Comparison of ENCODE assay signal across 8 mouse cellular contexts in the genomic region with DNA sequence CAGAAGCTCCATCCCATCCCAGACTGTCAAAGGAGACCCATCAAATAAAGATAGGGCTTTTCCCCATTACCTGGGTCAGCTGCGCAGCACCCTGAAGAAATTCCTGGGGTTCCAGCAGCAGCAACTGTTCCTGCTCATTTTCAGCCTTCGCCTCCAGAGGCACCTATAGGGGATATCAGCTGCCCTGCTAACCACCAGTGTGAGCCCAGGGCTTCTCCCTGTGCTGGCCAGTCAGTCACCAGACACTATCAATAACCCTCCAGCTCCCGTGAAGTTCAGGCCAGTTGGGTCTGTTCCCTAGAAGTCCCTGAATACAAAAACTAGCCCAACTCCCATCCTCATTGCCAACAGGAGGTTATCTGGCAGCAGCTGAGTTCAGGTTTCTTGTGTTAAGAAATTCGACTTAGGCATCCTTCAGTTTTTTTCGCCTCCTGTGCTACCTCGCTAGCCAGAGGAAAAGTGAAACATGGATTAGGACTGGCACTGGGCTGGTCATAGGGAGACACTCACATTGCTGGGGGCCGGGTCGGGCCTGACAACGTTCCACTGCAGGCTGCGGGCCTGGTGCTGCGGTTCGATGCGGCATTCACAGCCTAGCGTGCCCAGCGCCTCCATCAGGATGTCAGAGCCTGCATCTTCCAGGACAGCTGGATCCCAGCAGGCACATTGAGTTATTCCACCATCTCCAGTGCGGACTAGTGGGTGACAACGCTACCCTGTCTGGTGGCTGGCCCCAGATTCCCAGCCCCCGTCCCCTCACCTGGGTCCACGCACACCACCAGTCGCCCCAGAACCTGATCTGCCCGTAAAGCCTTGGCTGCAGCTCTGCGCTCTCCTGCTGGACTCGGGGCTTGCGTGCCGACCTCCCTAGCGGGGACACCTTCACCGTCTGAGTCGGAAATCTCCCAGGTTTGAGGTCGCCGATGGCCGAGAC. TPM values are rescaled to one million over a fixed set of nuclear protein-coding genes. Genes with fewer than 3 reads are reported as not detected.
DNase-seq lines count a peak whose midpoint lies in the region; ATAC-seq and TF ChIP-seq lines count a peak whose summit lies in the region.

No protein-coding gene starts in this region.

- H3K9ac ChIP-seq in heart, embryonic 12.5 days: peak overlapping the region; percentile 94
- peak overlapping the region; percentile 86 for H3K9ac ChIP-seq in limb, embryonic 14.5 days (ENCODE audit: low read depth, low read length, severe bottlenecking)

- H3K4me1 ChIP-seq in heart, embryonic 12.5 days (replicated peaks): peaks cover 43% of the 10 kb centered on the region
- peaks cover 80% of the 10 kb centered on the region for H3K4me1 ChIP-seq in E14TG2a.4 (replicated peaks; ENCODE audit: low read depth, low read length)
- peaks cover 22% of the 10 kb centered on the region for H3K4me1 ChIP-seq in limb, embryonic 14.5 days (ENCODE audit: control insufficient read depth, insufficient read depth, low read length)
- H3K4me1 ChIP-seq in small intestine, adult 2 months (ENCODE audit: control insufficient read depth, insufficient read depth, insufficient read length, low read length): peaks cover 11% of the 10 kb centered on the region

- 10% methylated on average over 31 of the region's 31 CpGs for WGBS in heart, embryonic 12.5 days
- 12% methylated on average over 31 of the region's 31 CpGs for WGBS in limb, embryonic 14.5 days
- WGBS in small intestine, adult 2 months: 8% methylated on average over 31 of the region's 31 CpGs

- peak overlapping the region; percentile 69 for H3K4me3 ChIP-seq in heart, embryonic 12.5 days
- peak overlapping the region; percentile 94 for H3K4me3 ChIP-seq in E14TG2a.4 (replicated peaks; ENCODE audit: low read length)
- peak overlapping the region; percentile 70 for H3K4me3 ChIP-seq in limb, embryonic 14.5 days (replicated peaks; ENCODE audit: low read length)
- H3K4me3 ChIP-seq in small intestine, adult 2 months (ENCODE audit: low read depth, low read length): peak overlapping the region; percentile 72

- DNase-seq in heart, postnatal 4 days: no peak
- DNase-seq in limb, embryonic 14.5 days (ENCODE audit: low spot score): no peak
- no peak for DNase-seq in gastrocnemius, adult 8-10 months (ENCODE audit: low spot score in 2 of 2)
- no peak for DNase-seq in ovary, adult 18-20 months (ENCODE audit: low spot score)

- no peaks in the 10 kb centered on the region for H3K9me3 ChIP-seq in heart, embryonic 12.5 days (replicated peaks)
- H3K9me3 ChIP-seq in E14TG2a.4 (ENCODE audit: low read length): no peaks in the 10 kb centered on the region
- H3K9me3 ChIP-seq in limb, embryonic 14.5 days (ENCODE audit: control insufficient read depth, low read length): no peaks in the 10 kb centered on the region

- peaks cover 71% of the 10 kb centered on the region for H3K36me3 ChIP-seq in heart, embryonic 12.5 days
- peaks cover 82% of the 10 kb centered on the region for H3K36me3 ChIP-seq in E14TG2a.4 (ENCODE audit: insufficient read depth, low read length)
- H3K36me3 ChIP-seq in limb, embryonic 14.5 days (ENCODE audit: control insufficient read depth, insufficient read depth, low read length): peaks cover 71% of the 10 kb centered on the region
- peaks cover 40% of the 10 kb centered on the region for H3K36me3 ChIP-seq in small intestine, adult 2 months (ENCODE audit: control insufficient read depth, insufficient read depth, low read length)

- peak; percentile 14; the same call in 1 of the 2 replicates for ATAC-seq in heart, embryonic 12.5 days (ENCODE audit: insufficient number of reproducible peaks, low FRiP score)
- peak; percentile 29 for ATAC-seq in erythroblast, adult 5-6 weeks (replicated peaks; ENCODE audit: low FRiP score, poor library complexity, severe bottlenecking)
- no peak for ATAC-seq in limb, embryonic 14.5 days (ENCODE audit: low FRiP score, low read depth)

- peak overlapping the region; percentile 96 for H3K4me2 ChIP-seq in heart, embryonic 12.5 days
- peak overlapping the region; percentile 98 for H3K4me2 ChIP-seq in limb, embryonic 14.5 days (replicated peaks; ENCODE audit: low read depth, low read length, severe bottlenecking)

- H3K27ac ChIP-seq in heart, embryonic 12.5 days (ENCODE audit: poor library complexity, severe bottlenecking): peak overlapping the region; percentile 84
- peak overlapping the region; percentile 68 for H3K27ac ChIP-seq in limb, embryonic 14.5 days (replicated peaks; ENCODE audit: low read depth, low read length)
- peak overlapping the region; percentile 43 for H3K27ac ChIP-seq in small intestine, adult 2 months (ENCODE audit: insufficient read depth, low read depth, low read length)

- no peak for TF ChIP-seq POLR2A in limb, embryonic 14.5 days (IDR thresholded peaks at IDR 0.05; ENCODE audit: borderline replicate concordance, extremely low read depth, insufficient read depth, insufficient read length)
- TF ChIP-seq POLR2A in small intestine, adult 2 months (IDR thresholded peaks at IDR 0.05; ENCODE audit: low read depth, low read length): no peak; the same call in 1 of the 2 replicates

- H3K27me3 ChIP-seq in heart, embryonic 12.5 days (replicated peaks): no peaks in the 10 kb centered on the region
- no peaks in the 10 kb centered on the region for H3K27me3 ChIP-seq in E14TG2a.4 (ENCODE audit: insufficient read depth, low read length)
- H3K27me3 ChIP-seq in limb, embryonic 14.5 days (ENCODE audit: control insufficient read depth, insufficient read depth, low read length): no peaks in the 10 kb centered on the region
- no peaks in the 10 kb centered on the region for H3K27me3 ChIP-seq in small intestine, adult 2 months (ENCODE audit: control insufficient read depth, insufficient read depth, low read length)

- no peak for TF ChIP-seq CTCF in E14TG2a.4 (conservative IDR thresholded peaks at IDR 0.05; ENCODE audit: low read length)
- TF ChIP-seq CTCF in small intestine, adult 2 months (IDR thresholded peaks at IDR 0.05; ENCODE audit: extremely low read depth, insufficient read length, insufficient replicate concordance, low read depth, low read length): no peak

RNA-seq across cellular contexts. Expression of a gene that starts 0.6 kb away (rescaled TPM):
- polyA plus RNA-seq in heart, embryonic 12.5 days (2016; fragmentation: Nextera tagmentation; extraction: Ambion mirVana): 25.4 and 27.2 TPM in 2 replicates
- total RNA-seq in heart, postnatal 4 days (2021): 10 to 100 TPM; 24.8 to 27.1 TPM
- 7.1 and 8.6 TPM in 2 replicates for total RNA-seq in erythroblast, adult 5-6 weeks (2015; ENCODE audit: low replicate concordance)
- 10.9 and 12.4 TPM in 2 replicates for total RNA-seq in erythroblast, adult 5-6 weeks (2017; ENCODE audit: low replicate concordance)
- polyA plus RNA-seq in limb, embryonic 14.5 days (2012; rRNA removed): 39.1 and 43.9 TPM in 2 replicates
- 28.7 and 28.9 TPM in 2 replicates for polyA plus RNA-seq in limb, embryonic 14.5 days (2014; fragmentation: Nextera tagmentation; extraction: Ambion mirVana)
- polyA plus RNA-seq in small intestine, adult 2 months (2012; rRNA removed): 20.3 and 21.0 TPM in 2 replicates
- 1 to 10 TPM; 6.6 to 8.7 (median 7.9) TPM for total RNA-seq in gastrocnemius, adult 8-10 months (2022)

RNA-seq across cellular contexts. Expression of a gene that starts 0.6 kb away (rescaled TPM):
- polyA plus RNA-seq in heart, embryonic 12.5 days (2016; fragmentation: Nextera tagmentation; extraction: Ambion mirVana): 91.1 and 94.9 TPM in 2 replicates
- 10 to 100 TPM; 93.6 to 97.0 TPM for total RNA-seq in heart, postnatal 4 days (2021)
- 4.8 and 7.1 TPM in 2 replicates for total RNA-seq in erythroblast, adult 5-6 weeks (2015; ENCODE audit: low replicate concordance)
- total RNA-seq in erythroblast, adult 5-6 weeks (2017; ENCODE audit: low replicate concordance): 2.0 and 5.0 TPM in 2 replicates
- polyA plus RNA-seq in limb, embryonic 14.5 days (2012; rRNA removed): 101 and 121 TPM in 2 replicates
- 82.1 and 82.7 TPM in 2 replicates for polyA plus RNA-seq in limb, embryonic 14.5 days (2014; fragmentation: Nextera tagmentation; extraction: Ambion mirVana)
- 244 and 319 TPM in 2 replicates for polyA plus RNA-seq in small intestine, adult 2 months (2012; rRNA removed)
- total RNA-seq in gastrocnemius, adult 8-10 months (2022): 10 to 100 TPM; 70.5 to 82.3 (median 75.4) TPM

RNA-seq across cellular contexts. Expression of a gene that starts 2.0 kb away (rescaled TPM):
- polyA plus RNA-seq in heart, embryonic 12.5 days (2016; fragmentation: Nextera tagmentation; extraction: Ambion mirVana): 34.5 and 36.5 TPM in 2 replicates
- total RNA-seq in heart, postnatal 4 days (2021): 10 to 100 TPM; 33.6 to 42.8 TPM
- 15.0 and 18.3 TPM in 2 replicates for total RNA-seq in erythroblast, adult 5-6 weeks (2015; ENCODE audit: low replicate concordance)
- 29.1 and 32.2 TPM in 2 replicates for total RNA-seq in erythroblast, adult 5-6 weeks (2017; ENCODE audit: low replicate concordance)
- polyA plus RNA-seq in limb, embryonic 14.5 days (2012; rRNA removed): 30.3 and 36.5 TPM in 2 replicates
- 47.6 and 48.4 TPM in 2 replicates for polyA plus RNA-seq in limb, embryonic 14.5 days (2014; fragmentation: Nextera tagmentation; extraction: Ambion mirVana)
- 29.4 and 52.4 TPM in 2 replicates for polyA plus RNA-seq in small intestine, adult 2 months (2012; rRNA removed)
- total RNA-seq in gastrocnemius, adult 8-10 months (2022): 10 to 100 TPM; 11.4 to 12.6 (median 12.0) TPM

RNA-seq across cellular contexts. Expression of a gene that starts 7.9 kb away (rescaled TPM):
- 25.7 and 28.3 TPM in 2 replicates for polyA plus RNA-seq in heart, embryonic 12.5 days (2016; fragmentation: Nextera tagmentation; extraction: Ambion mirVana)
- 10 to 100 TPM; 34.8 to 38.6 TPM for total RNA-seq in heart, postnatal 4 days (2021)
- total RNA-seq in erythroblast, adult 5-6 weeks (2015; ENCODE audit: low replicate concordance): 20.4 and 49.3 TPM in 2 replicates
- total RNA-seq in erythroblast, adult 5-6 weeks (2017; ENCODE audit: low replicate concordance): 28.2 and 35.1 TPM in 2 replicates
- polyA plus RNA-seq in limb, embryonic 14.5 days (2012; rRNA removed): 49.6 and 53.4 TPM in 2 replicates
- polyA plus RNA-seq in limb, embryonic 14.5 days (2014; fragmentation: Nextera tagmentation; extraction: Ambion mirVana): 39.4 and 40.8 TPM in 2 replicates
- 51.5 and 88.1 TPM in 2 replicates for polyA plus RNA-seq in small intestine, adult 2 months (2012; rRNA removed)
- total RNA-seq in gastrocnemius, adult 8-10 months (2022): 10 to 100 TPM; 31.0 to 38.6 (median 35.4) TPM

RNA-seq across cellular contexts. Expression of a gene that starts 8.2 kb away (rescaled TPM):
- 31.9 and 33.1 TPM in 2 replicates for polyA plus RNA-seq in heart, embryonic 12.5 days (2016; fragmentation: Nextera tagmentation; extraction: Ambion mirVana)
- total RNA-seq in heart, postnatal 4 days (2021): 10 to 100 TPM; 25.6 to 27.0 TPM
- total RNA-seq in erythroblast, adult 5-6 weeks (2015; ENCODE audit: low replicate concordance): 25.4 and 31.6 TPM in 2 replicates
- 10.6 and 11.4 TPM in 2 replicates for total RNA-seq in erythroblast, adult 5-6 weeks (2017; ENCODE audit: low replicate concordance)
- polyA plus RNA-seq in limb, embryonic 14.5 days (2012; rRNA removed): 27.4 and 31.2 TPM in 2 replicates
- polyA plus RNA-seq in limb, embryonic 14.5 days (2014; fragmentation: Nextera tagmentation; extraction: Ambion mirVana): 54.0 and 55.5 TPM in 2 replicates
- 33.0 and 39.9 TPM in 2 replicates for polyA plus RNA-seq in small intestine, adult 2 months (2012; rRNA removed)
- total RNA-seq in gastrocnemius, adult 8-10 months (2022): 10 to 100 TPM; 10.5 to 13.7 (median 11.9) TPM

Comparison
In these comparisons a context has a peak if more than half of its experiments do, and no peak if none do; other contexts are left out.
1. RNA of a gene that starts 0.6 kb away (total RNA-seq): 93.6 to 97.0 TPM in heart, postnatal 4 days and 70.5 to 82.3 TPM in gastrocnemius, adult 8-10 months; 2.0 to 7.1 TPM in erythroblast, adult 5-6 weeks; every median in the first group is over 4 times any median in the second.
2. Peak in every context shown above with its lines, with median percentiles within 50 percentile points of each other: H3K27ac ChIP-seq and H3K4me3 ChIP-seq.